Mouse (Mus musculus): ENCODE measurements around the gene Adtrp.

DNA sequence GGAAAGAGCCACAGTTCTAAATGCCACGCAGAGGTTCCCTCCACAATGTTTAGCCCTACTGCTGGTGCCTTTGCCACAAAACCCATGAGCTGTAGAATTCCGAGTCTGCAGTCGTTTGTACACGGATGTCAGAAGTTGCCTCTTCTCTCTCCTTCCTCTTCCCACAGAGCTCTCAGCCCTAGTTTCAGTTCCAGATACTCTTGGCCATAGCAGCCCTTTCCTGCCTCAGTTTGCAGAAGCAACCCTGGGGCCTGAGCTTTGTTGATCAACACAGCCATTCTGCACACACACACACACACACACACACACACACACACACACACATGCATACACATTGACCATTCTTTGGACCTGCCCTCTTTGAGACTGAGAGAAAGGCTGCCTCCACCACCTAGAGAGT, 28.0 kb downstream of the Adtrp start:
- TF ChIP-seq CTCF (IDR thresholded peaks at IDR 0.05; ENCODE audit: low read depth) (no peak), EP300 (optimal IDR thresholded peaks at IDR 0.05) (no peak)
